Mouse (Mus musculus) WW6 (cell line): ENCODE measurements around the gene a.
"Not testable (repeated sequence)": the region's sequence is repeated elsewhere in the genome, so short reads cannot be mapped to it uniquely, and the experiment has no call there.

Experiments
- DNase-seq: peaks from one replicate; pipeline ENCODE4 v3.0.0-alpha.2; 2013; ENCODE audit warnings: low read depth, low spot score

The a gene

DNA sequence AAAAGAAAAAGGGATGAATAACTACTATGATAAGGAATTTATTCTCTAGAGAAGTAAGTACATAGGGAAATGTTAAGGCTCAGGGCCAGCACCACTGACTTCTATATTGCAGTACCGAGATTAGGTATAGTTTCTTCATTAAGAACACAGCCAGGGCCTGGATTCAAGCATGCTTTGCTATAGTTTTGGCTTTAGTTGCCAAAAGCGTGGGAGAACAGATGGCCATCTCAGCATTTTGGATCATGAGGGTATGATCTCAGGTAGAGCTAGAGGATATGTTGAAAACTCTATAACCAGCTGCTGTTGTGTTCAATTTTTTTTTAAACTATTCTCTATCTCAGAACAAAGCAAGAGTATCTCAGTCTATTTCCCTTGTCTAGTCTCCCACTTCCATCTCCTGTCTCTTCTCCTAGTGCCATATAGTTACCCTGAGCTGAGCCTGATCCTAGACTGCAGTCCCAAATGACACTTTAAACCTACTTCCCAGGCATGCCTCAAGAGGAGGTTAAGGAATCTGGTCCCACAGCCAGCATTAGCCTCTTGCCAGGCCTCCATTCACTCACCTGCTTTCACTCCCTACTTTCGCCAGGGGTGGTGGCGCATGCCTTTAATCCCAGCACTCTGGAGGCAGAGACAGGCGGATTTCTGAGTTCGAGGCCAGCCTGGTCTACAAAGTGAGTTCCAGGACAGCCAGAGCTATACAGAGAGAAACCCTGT is 43.1 kb downstream of the a start:
- DNase-seq, result no peak

DNA sequence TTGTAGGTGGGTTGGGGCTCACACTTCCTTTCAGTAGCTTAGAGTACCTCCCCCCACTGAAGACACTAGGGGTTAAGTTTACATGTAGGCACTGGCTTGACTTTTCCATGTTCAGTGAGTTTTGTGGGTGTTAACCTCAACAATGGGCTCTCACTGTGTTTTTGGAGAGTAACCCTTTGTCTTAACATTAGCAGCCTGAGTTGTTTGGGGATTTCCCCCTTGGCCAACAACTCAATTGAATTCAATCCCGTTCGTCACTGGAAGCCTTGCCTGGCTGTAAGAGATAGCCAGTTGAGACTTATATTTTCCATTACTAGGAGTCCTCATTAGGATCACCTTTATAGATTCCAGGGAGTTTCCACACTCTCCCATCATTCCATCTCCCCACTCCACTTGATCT is 45.3 kb downstream of the a start:
- no peak for DNase-seq

DNA sequence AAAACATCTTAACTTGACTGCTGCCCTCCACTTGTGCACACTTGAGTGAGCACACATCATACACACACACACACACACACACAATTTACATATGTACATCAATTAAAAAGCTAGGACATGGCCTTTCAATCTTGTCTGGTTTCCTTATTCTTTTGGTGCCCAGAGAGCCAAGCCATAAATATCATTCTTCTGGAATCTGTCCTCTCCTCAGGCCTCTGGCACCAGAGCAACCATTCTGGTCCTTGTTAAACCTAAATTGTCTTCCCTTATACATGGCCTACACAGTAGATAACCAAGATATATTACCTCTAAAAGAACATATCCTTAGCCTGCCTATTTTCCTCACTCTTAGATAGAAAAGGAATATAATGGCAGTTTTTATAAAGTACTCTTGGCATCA is 56.9 kb downstream of the a start:
- DNase-seq, result no peak

DNA sequence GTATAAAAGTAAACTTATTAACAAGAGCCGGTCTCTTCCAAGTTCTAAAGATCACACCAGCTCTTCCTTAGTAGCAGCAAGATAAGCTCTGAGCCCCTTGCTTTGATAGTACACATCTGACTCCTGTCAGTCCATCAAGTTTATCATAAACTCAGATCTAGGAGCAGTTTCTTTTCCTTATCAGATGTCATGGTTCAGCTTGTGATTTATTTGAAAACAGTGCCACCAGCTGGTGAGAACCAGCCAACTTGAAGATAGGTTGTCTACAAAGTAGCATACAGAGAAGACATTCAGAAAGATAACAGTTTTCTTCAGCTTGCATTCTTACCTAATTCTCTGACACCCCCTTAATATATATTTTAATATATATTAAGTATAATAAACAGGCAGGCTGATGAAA is 64.2 kb downstream of the a start:
- DNase-seq, result no peak

DNA sequence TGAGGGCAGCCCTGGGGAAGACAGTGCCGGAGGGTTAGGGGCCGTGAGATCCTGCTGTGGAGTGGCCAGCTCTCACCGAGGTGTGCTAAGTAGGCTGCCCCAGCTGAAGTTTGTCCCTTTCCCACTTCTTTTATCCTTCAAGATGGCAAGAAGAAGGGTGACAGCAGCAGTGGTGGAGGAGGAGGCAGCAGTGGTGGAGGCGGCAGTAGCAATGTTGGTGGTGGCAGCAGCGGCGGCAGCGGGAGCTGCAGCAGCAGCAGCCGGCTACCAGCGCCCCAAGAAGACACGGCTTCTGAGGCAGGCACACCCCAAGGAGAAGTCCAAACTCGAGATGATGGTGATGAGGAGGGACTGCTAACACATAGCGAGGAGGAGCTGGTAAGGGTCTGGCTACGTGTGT is 72.5 kb downstream of the a start:
- no peak for DNase-seq

DNA sequence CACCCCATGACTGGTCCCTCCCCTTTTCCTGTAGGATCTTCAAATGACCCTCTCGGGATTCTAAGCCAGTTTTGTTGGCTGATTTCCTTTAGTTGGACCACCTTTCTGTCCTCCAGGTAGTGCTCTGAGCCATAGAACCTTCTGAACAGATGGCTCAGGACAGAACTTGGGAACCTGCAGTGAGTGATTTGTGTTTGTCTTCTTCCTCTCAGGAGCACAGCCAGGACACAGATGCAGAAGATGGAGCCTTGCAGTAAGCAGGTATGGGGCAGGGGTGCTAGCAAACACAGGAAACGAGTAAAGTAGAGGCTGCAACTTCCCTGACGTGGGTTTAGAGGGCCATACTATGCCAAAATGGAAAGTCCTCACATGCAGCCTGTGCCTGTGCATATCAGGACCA is 74.5 kb downstream of the a start:
- DNase-seq, result no peak

DNA sequence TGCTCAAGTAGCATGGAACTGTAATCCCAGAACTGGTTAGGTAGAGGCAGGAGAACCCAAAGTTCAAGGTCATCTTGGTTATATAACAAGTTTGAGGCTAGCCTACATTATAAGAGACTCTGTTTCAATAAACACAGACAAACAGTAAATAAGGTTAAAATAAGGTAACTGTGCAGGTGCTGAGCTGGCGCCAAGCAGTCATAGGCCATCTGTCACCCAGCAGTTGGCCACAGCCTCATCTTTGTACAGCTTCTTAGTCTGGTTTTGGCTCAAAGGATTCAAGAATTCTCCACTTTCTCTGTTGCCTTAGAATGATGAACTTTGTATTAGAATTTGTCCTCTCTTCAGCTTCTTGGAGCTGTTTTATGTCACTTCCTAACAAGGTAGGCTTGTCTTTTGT is 76.9 kb downstream of the a start:
- no peak for DNase-seq

DNA sequence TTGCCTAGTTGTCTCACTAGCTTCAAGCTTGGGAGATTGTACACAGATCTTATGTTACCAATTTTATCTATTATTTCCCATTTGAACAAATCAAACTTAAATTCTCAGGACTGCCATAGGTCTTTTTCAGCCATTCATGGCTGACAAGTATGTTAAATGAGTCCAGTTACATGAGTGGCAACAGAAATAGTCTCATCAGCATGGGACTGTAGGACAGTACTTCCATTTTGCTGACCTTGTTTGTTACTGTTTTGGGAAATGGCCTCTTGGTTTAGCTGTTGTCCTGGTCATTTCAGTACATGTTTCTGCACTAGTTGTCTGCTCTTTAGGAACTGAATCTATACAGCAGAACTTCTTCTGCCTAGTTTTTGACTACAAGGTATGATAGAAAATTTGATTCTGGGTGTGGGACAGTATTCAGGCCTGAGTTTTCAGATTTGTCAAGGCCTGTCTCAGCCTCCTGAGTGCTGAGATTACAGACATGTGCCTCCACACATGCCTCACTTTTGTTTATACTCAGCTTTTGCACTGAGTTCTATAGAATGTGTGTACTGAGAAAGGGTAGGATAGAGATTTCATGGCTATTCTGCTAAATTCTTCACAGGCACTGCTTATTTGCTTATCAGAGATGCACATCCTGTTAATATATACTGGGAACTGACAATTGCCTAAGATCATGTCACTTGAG is 78.9 kb downstream of the a start:
- DNase-seq, result no peak

DNA sequence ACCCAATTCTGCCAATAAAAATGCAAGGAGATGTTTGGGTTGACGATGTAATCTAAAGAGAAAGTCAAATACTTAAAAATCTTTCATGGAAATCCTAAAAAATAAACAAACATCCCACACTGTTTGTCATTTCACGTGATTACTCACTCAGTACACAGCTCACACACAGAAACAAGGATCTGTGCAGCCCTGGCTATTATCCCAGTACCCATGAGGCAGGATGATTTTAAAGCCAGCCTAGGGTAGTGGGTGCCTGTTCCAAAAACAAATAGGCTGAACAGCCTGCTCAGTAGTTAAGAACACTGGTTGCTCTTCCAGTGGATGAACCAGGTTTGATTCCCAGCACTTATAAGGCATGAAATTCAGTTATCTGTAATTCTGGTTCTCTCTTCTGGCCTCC is 85.4 kb downstream of the a start:
- no peak for DNase-seq

DNA sequence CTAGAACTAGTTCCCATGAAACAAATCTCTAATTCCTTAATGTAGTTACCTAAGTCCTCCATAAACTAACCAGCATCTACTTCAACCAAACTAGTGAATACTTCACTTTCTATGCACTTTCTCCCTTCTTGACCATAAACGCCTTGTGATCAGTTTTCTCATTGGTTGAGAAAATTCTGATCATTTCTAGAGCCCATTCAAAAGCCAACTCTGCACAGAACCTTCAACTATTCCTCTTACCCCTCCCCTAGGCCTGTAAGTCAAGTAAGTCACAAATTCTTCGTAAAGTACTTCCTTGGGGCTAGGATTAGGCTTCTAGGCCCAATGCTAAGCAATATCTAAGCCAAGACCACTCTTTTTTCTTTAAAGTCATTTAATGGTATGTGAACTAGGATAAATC is 100.4 kb downstream of the a start:
- no peak for DNase-seq

DNA sequence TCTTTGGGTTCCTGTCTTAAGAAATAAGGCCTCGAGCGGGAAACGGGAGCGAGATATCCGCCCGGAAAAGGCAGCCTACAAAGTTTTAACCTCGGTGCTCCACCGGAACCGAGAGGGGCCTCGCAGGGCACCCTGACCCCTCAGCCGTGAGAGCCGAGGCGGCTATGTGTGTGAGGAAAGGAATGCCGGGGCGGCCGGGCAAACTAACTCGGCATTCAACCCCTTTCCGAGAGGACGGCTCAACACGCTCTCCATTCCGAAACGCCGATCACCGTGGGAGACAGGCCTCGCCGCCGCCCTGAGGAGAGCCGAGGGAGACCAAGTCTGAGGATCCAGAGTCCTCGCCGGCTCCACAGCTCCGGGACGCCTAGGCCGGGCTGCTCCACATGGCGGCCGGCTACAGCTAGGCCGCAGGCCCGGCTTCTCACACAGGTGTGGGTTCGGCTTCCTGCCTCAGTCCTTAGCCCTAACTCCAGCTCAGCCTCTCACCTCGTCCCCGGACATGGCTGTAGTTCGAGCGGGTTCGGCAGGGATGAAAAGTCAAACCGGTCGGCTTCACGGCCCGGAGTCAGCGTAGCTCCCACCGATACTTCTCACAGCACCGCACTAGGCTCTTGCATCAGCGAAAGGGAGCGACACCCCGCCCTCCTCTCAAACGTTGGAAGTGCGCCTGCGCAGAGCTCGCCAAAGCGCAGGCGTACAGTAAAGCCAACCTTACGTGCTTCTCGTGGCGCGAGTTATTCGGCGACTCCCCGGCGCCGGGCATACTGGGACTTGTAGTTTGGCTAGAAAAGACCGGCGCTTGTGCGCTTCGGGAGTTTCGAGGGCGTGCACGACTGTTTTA is 101.2 kb downstream of the a start, which contains the start of gene Eif2s2:
Gene Eif2s2 (minus strand): TSS at position 735 of the 844 bp plus-strand sequence.
- peak; percentile 98 for DNase-seq

DNA sequence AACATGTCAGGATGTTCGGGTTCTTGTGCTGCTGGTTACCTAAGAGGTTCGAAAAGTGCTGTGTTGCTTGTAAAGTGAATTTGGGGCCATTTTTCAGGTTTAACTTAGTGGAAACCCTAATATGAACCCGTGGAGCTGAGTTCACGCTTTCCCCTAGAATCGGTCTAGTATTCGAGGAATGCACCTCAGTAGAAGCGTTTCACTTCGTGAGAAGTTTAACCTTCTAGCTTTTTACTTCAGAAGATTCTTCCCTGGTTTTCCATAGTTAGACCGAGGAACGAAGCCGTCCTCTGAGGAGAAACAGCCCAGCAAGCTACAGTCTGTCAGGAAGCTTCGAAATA is 101.8 kb downstream of the a start:
- no peak for DNase-seq

DNA sequence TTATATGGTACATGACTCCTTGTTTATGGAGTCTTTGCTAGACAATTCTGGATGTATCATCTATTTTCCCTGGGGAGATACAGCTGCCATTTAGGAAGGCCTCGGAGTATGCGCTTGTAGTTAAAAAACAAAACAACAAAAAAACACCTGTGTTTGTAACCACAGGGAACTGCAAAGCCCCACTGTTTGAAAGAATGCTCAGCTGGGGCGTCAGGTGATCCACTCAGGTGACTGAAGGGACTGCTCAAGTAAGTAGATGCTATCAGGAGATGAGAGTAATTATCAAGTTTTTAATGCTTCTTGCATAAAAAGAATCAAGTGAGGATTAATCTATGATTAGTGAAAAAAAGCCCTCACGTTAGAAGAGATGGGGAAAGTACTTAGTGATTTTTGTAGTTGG is 102.3 kb downstream of the a start:
- no peak for DNase-seq

DNA sequence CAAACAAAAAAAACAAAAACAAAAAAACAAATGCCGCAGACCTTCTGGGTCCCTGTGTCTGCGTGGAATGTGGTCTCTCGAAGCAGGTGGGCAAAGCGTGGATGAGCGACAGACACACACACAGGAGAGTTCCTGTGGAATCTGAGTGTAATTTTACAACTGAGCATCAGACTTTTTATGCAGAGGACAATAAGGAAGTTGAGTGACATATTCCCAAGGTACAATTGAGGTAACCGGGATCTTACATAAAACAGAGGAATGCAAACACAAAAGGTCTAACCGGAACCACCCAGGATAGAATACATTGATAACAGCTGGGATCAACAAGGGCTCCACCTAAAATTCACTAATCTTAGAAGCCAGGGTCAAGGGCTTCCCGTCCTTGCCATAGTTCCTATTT is 107.8 kb downstream of the a start:
- not testable (repeated sequence) for DNase-seq

DNA sequence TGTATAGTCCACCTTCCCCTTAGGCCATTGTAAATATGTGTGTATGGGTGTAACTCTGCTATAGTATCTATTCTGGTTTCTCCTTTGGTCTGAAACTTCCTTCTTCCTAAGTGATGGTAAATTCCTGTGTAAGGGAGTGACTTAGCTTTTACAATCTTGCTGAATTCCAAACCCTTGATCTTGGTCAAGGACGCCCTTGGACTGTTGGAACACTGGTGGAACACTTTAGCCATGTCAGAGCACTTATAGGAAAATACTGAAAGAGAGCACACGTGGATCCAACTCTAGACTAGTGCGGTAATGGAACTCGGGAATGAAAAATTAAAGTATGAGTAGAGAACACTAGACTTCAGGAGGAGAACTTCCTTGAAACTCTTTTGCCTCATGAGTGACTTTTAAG is 108.2 kb downstream of the a start:
- not testable (repeated sequence) for DNase-seq

DNA sequence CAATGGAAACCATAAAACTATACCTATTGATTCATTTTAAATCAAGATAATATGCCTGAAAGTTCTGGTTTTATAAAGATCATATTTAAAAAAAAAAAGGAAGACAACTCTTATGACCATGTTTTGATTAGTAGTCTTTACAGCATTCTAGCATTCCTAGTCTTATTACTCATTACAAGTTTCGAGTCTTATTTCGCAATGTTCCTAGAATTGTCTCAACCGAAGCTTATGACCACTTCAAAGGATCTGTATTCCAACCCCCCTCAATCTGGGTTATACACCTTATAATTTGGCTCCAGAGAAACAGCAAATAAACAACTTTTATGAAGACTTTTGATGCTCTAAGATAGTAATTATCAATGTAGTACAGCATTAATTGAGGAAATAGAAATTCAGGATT is 110.9 kb downstream of the a start:
- no peak for DNase-seq

DNA sequence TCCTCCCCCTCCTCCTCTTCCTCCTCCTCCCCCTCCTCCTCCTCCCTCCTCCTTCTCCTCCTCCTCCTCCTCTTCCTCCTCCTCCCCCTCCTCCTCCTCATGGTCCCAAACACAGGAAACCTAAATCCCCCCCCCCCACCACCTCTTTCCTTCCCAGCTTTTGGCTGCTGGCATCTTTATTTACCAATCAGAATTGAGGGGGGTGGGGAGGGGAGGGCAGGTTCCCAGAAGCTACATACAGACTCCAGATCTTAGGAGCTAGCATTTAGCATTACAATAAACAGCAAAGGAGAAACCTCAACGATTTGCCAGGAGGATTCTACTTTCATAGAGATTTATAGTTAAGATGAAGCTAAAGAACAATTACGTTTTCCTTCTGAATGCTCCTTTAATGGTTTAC is 114.6 kb downstream of the a start:
- no peak for DNase-seq

DNA sequence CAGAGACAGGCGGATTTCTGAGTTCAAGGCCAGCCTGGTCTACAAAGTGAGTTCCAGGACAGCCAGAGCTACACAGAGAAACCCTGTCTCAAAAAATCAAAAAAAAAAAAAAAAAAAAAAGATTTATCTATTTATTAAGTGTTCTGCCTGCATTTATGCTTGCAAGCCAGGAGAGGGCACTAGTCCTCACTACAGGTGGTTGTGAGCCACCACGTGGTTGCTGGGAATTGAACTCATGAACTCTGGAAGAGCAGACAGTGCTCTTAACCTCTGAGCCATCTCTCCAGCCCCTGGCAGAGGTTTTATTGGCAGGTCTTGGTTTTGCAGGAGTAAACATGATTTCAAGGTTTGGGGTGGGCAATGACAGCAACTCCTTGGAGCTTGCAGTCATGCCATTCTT is 117.0 kb downstream of the a start:
- not testable (repeated sequence) for DNase-seq

DNA sequence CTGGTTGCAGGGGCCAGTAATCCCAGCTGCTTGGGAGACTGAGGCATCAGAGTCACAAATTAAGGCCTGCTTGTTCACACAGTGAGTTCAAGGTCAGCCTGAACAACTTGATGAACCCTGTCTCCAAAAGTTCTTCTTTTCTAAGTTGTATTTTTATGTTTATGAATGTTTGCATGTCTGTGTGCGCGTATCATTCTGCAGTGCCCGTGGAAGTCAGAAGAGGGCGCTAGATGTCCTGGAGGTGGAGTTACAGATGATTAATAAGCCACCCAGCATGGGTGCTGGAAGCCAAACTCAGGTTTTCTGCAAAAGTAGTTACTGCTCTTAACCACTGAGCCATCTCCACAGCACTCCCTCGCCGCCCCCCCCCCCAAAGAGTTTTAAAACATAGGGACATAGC is 118.6 kb downstream of the a start:
- no peak for DNase-seq

DNA sequence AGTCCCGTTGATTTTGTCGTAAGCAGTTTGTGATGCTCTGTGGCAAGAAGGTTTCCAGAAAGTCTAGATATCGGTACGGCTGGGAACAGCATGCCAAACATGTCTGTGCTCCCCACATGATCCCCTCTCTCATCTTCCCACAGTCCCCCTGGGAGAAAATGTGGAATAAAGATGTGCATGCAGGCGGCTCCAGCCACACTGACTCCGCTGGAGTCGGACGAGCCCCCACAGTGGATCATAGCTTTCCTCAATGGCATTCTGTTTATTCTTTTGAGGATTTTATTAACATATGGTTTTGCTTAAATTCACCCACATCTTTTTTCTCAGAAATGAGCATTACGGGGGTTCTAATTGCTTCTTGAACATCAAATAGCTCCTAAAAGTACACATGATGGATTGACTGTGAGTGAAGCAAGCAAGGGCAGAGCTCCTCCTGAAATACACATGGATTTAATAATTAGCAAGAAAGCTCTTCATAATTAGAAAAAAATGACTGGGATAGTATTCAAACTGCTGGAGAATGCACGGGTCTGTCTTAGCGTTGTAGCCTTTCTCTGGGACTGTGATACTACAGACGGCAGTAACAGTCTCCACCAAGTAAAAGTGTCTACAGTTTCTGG is 124.8 kb downstream of the a start:
- no peak for DNase-seq

DNA sequence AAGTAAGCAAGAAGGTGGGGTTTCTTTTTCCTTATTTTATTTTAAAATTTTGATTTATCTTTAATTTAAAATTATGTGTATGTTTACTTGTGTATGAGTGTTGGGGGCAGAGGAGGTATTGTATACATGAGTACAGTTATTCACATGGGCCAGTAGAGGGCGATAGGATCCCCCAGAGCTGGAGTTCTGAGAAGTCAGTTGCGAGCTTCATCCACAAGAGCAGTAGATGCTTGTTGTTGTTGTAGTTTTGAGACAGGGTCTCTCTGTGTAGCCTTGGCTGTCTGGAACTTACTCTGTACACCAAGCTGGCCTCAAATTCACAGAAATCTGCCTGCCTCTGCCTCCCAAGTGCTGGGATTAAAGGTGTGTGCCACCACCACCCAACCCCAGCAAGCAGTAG is 125.3 kb downstream of the a start:
- DNase-seq, result no peak
